Mouse (Mus musculus) limb, embryonic 14.5 days (tissue): ENCODE measurements around the gene Ppox. TPM values are rescaled to one million over a fixed set of nuclear protein-coding genes. Genes with fewer than 3 reads are reported as not detected.
A peak's percentile ranks its signal among the peaks of the same experiment; 100 is the strongest.
"Not testable (repeated sequence)": the region's sequence is repeated elsewhere in the genome, so short reads cannot be mapped to it uniquely, and the experiment has no call there.

Experiments used
- ATAC-seq: fragments of 200-750 bp; cut with Nextera tagmentation; 2 replicates; pipeline ENCODE4 v1.8.0; 2017; ENCODE audit warnings: low read depth, moderate number of reproducible peaks, moderate TSS enrichment; ENCODE audit not compliant: low FRiP score
- DNase-seq: peaks from one replicate; pipeline ENCODE4 v3.0.0-alpha.2; 2015; ENCODE audit warnings: low spot score
- H3K27ac ChIP-seq: fragments of 300-500 bp; sonication (generic); replicated peaks from 2 replicates; pipeline ENCODE4 v1.5.1; 2014; ENCODE audit warnings: low read depth, mild to moderate bottlenecking, low read length, moderate library complexity, mixed read lengths
- H3K27me3 ChIP-seq: fragments of 300-500 bp; sonication (generic); 2 replicates; pipeline ENCODE4 v1.6.1; 2014; ENCODE audit warnings: low read length, mixed read lengths; ENCODE audit not compliant: control insufficient read depth, insufficient read depth
- H3K36me3 ChIP-seq: fragments of 300-500 bp; sonication (generic); 2 replicates; pipeline ENCODE4 v1.6.1; 2014; ENCODE audit warnings: mild to moderate bottlenecking, low read length, moderate library complexity, mixed read lengths; ENCODE audit not compliant: control insufficient read depth, insufficient read depth
- H3K4me1 ChIP-seq: fragments of 300-500 bp; sonication (generic); 2 replicates; pipeline ENCODE4 v1.6.1; 2014; ENCODE audit warnings: antibody characterized with exemption, low read length, mixed read lengths; ENCODE audit not compliant: control insufficient read depth, insufficient read depth
- H3K4me2 ChIP-seq: fragments of 300-500 bp; sonication (generic); replicated peaks from 2 replicates; pipeline ENCODE4 v1.6.1; 2014; ENCODE audit warnings: low read depth, mild to moderate bottlenecking, low read length, moderate library complexity; ENCODE audit not compliant: severe bottlenecking
- H3K4me3 ChIP-seq: fragments of 300-500 bp; sonication (generic); replicated peaks from 2 replicates; pipeline ENCODE4 v1.5.1; 2014; ENCODE audit warnings: low read length
- H3K9ac ChIP-seq: fragments of 300-500 bp; sonication (generic); 2 replicates; pipeline ENCODE4 v1.6.1; 2014; ENCODE audit warnings: mild to moderate bottlenecking, low read depth, low read length, moderate library complexity; ENCODE audit not compliant: severe bottlenecking
- H3K9me3 ChIP-seq: fragments of 300-500 bp; sonication (generic); 2 replicates; pipeline ENCODE4 v1.6.1; 2016; ENCODE audit warnings: low read length; ENCODE audit not compliant: control insufficient read depth
- POLR2A ChIP-seq: fragments of 200-500 bp; IDR thresholded peaks from 2 replicates; pipeline ENCODE4 v1.8.0; 2012; ENCODE audit warnings: inconsistent platforms, mild to moderate bottlenecking, moderate library complexity, borderline replicate concordance; ENCODE audit not compliant: insufficient read depth, insufficient read length; ENCODE audit errors: extremely low read depth
- WGBS: fragments of 180-500 bp; shearing (Covaris S2); extraction: QIAGEN DNeasy Blood & Tissue Kit; methylation state at CpG from one replicate; pipeline ENCODE4 v1.1.7; 2014; 5-methylcytosine and 5-hydroxymethylcytosine counted together
- polyA plus RNA-seq, 2 experiments: library from polyadenylated mRNA; depleted of rRNA in 1 of 2; stranded (reverse) in 1 of 2; unstranded in 1 of 2; fragments of >200 nt; fragmentation: Nextera tagmentation in 1 of 2; extraction: Ambion mirVana in 1 of 2; gene quantifications; 2 replicates each; pipeline versions ENCODE4 v1.2.1 to v1.2.3; 2012 to 2014

Ppox gene
- polyA plus RNA-seq, 2 experiments, result 55.7 to 133 TPM

DNA sequence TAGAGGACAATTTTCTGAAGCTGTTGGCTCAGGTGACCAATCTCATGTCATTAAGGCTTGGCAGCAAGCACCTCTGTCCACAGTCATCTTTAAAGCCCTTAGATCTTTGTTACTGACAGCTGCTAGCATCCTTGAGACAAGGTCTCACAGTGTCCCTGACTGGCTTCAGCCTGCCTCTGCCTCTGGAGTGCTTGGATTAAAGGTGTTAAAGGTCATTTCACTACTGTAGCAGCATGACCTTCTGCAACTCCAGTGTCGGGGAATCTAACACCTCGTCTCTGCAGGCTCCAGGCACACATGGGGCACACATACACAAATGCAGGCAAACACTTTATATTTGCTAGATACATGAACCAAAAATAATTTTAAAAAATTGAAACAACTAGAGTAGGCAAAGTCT lies 44.6 kb upstream of the Ppox start:
- no peak for TF ChIP-seq POLR2A
- ATAC-seq (no peak), DNase-seq (no peak)
- Histone ChIP-seq H3K4me3 (no peak overlapping the region), H3K27ac (no peak overlapping the region), H3K27me3 (no peaks in the 10 kb centered on the region), H3K4me1 (peaks cover 12% of the 10 kb centered on the region), H3K9me3 (no peaks in the 10 kb centered on the region), H3K4me2 (no peak overlapping the region), H3K9ac (no peak overlapping the region), H3K36me3 (no peaks in the 10 kb centered on the region)
- 77% methylated on average over 2 of the region's 2 CpGs for WGBS

DNA sequence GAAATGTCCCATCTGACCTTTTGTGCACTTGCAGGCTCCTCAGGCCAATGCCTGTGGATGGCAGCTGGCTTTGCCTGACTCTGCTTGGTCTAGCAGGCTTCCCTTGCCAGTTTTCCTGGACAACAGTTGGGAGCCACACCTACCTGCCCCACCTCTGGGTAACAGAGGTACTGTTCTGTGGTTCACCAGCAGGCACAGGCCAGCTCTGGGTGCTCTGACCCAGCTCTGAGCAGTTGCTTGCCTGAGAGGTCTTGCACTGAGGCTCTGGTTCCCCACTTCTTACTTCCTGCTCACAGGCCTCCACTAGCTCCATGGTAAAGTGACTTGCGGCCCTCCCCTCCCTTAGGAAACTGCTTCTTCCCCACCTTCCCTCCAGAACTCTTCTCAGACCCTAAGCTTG lies 41.0 kb upstream of the Ppox start:
- no peak overlapping the region for H3K9ac ChIP-seq
- TF ChIP-seq POLR2A, result no peak
- ATAC-seq (no peak), DNase-seq (no peak)
- WGBS, result 90% methylated on average over 1 of the region's 1 CpGs
- H3K36me3 ChIP-seq, result no peaks in the 10 kb centered on the region
- no peak overlapping the region for H3K4me2 ChIP-seq
- no peak overlapping the region for H3K4me3 ChIP-seq
- H3K27ac ChIP-seq, result no peak overlapping the region
- no peaks in the 10 kb centered on the region for H3K27me3 ChIP-seq
- no peaks in the 10 kb centered on the region for H3K9me3 ChIP-seq
- H3K4me1 ChIP-seq, result no peaks in the 10 kb centered on the region

DNA sequence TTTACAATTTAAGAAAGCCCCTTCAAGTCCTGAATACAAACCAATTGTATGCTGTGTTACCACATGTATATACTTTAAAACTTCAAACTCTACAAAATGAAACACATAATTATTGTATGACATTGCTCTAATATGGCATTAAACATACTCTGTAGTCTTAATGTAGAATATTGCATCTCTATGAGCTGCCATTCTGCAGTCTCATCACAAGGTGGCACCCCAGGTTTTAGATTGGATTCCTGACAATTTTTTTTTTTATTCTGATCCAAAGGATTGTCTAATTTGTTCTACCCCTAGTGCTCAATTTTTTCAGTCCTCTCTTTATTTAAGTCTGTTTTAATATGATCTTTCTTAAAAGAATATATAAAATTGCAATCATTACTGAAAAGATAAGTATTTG lies 40.4 kb upstream of the Ppox start:
- DNase-seq (peak; percentile 60), ATAC-seq (no peak)
- Histone ChIP-seq H3K4me1 (no peaks in the 10 kb centered on the region), H3K36me3 (no peaks in the 10 kb centered on the region), H3K4me2 (no peak overlapping the region), H3K27ac (no peak overlapping the region), H3K4me3 (no peak overlapping the region), H3K27me3 (no peaks in the 10 kb centered on the region), H3K9ac (no peak overlapping the region), H3K9me3 (no peaks in the 10 kb centered on the region)
- no peak for TF ChIP-seq POLR2A

DNA sequence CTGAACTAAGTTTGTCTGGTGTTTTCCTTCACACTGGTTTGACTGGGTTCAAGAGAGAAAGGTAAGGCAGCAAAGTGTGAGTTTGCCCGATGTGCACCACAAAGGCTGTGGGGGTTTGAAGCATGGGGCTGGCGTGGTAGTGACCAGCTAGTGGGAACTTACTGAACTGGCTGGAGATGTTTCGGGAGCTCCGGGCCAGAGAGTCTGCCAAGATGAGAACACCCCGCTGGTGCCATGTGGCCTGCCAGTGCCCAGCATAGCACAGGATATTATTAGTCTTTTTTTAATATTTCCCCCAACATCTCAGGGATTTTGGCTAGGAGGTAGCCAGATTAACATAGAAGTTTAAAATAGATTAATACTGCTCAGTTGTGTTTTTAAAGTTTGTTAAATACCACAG lies 39.2 kb upstream of the Ppox start:
- ATAC-seq (no peak), DNase-seq (no peak)
- WGBS, result 22% methylated on average over 5 of the region's 5 CpGs
- Histone ChIP-seq H3K4me1 (no peaks in the 10 kb centered on the region), H3K9ac (no peak overlapping the region), H3K27me3 (no peaks in the 10 kb centered on the region), H3K36me3 (no peaks in the 10 kb centered on the region), H3K27ac (no peak overlapping the region), H3K9me3 (no peaks in the 10 kb centered on the region), H3K4me2 (no peak overlapping the region), H3K4me3 (no peak overlapping the region; the same call in 1 of the 2 replicates)
- TF ChIP-seq POLR2A, result no peak

DNA sequence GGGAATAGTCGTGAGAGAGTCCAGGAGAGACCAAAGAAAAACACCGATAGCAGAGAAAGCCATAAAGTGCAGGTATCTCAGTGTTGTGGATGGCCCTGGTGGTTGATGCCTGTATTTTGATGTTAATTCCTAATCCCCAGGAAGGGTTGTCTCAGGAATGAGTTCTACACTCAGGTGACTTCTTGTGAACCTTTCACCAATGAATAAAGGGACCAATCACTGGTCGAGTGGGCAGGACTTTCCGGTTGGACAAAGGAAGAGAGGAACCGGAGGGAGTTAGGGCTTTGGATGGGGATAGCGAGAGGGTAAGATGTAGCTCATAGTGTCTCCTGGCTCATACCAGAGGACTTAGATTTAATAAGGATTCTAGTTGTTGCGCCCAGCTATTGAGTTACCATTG lies 38.8 kb upstream of the Ppox start:
- H3K4me1 ChIP-seq, result no peaks in the 10 kb centered on the region
- TF ChIP-seq POLR2A, result no peak
- no peak overlapping the region; the same call in 1 of the 2 replicates for H3K4me3 ChIP-seq
- WGBS, result 11% methylated on average over 7 of the region's 7 CpGs
- no peak overlapping the region for H3K9ac ChIP-seq
- no peak for ATAC-seq
- H3K36me3 ChIP-seq, result no peaks in the 10 kb centered on the region
- DNase-seq, result no peak
- no peaks in the 10 kb centered on the region for H3K27me3 ChIP-seq
- no peak overlapping the region for H3K27ac ChIP-seq
- no peaks in the 10 kb centered on the region for H3K9me3 ChIP-seq
- H3K4me2 ChIP-seq, result no peak overlapping the region

DNA sequence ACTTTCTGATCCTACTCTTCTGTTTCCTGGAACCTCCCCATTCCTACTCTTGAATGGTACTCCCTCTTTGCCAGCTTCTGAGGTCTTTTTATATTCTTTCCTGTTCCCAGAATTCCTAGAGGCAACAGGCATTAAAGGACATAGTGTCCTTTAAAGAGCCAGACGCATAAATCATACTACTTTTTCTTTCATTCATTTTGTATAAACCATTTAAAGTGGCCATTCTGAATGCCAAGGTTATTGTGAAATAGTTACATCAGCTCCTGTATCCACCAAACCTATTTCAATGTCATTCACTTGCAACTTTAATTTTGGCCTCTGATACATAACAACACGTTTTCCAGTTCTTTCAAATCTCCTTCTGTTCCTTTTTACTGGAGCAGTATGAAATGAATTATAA lies 28.3 kb upstream of the Ppox start:
- Histone ChIP-seq H3K9ac (no peak overlapping the region), H3K9me3 (no peaks in the 10 kb centered on the region), H3K4me1 (no peaks in the 10 kb centered on the region), H3K4me2 (no peak overlapping the region), H3K27me3 (no peaks in the 10 kb centered on the region), H3K36me3 (no peaks in the 10 kb centered on the region), H3K27ac (no peak overlapping the region), H3K4me3 (no peak overlapping the region)
- WGBS, result 68% methylated on average over 2 of the region's 2 CpGs
- ATAC-seq (no peak), DNase-seq (no peak)
- TF ChIP-seq POLR2A, result no peak

DNA sequence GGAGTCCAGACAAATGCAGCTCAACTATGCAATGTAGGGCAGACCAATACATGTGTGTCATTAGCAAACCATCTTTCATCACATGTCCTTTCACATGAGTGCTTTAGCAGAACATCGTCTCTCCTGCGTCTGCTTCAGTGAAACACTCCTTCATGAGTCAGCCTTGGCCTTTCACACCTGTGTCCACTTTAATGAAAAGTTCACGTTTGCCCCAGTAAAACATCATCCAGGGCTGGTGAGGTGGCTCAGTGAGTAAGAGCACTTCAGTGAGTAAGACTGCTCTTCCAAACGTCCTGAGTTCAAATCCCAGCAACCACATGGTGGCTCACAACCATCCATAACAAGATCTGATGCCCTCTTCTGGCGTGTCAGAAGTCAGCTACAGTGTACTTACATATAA lies 25.2 kb upstream of the Ppox start:
- not testable (repeated sequence) for H3K4me2 ChIP-seq, H3K4me3 ChIP-seq, H3K9me3 ChIP-seq, H3K27ac ChIP-seq, H3K36me3 ChIP-seq, H3K9ac ChIP-seq, ATAC-seq, DNase-seq, H3K27me3 ChIP-seq, H3K4me1 ChIP-seq
- 63% methylated on average over 5 of the region's 5 CpGs for WGBS
